Mouse (Mus musculus) adrenal gland, postnatal 36 days (tissue): ENCODE measurements around the gene Dhrs4. TPM values are rescaled to one million over a fixed set of nuclear protein-coding genes. Genes with fewer than 3 reads are reported as not detected.

ENCODE experiments used
- DNase-seq, 2 experiments: peaks; one replicate each; pipeline ENCODE4 v3.0.0; 2021; ENCODE audit warnings: mixed read lengths in 1 of 2
- total RNA-seq, 2 experiments: library from RNA; stranded (reverse); gene quantifications; 2 replicates each; pipeline ENCODE4 v1.2.3; 2021

Dhrs4 gene
- total RNA-seq, 2 experiments from 2014 or later: 90.2 to 91.6 TPM

DNA sequence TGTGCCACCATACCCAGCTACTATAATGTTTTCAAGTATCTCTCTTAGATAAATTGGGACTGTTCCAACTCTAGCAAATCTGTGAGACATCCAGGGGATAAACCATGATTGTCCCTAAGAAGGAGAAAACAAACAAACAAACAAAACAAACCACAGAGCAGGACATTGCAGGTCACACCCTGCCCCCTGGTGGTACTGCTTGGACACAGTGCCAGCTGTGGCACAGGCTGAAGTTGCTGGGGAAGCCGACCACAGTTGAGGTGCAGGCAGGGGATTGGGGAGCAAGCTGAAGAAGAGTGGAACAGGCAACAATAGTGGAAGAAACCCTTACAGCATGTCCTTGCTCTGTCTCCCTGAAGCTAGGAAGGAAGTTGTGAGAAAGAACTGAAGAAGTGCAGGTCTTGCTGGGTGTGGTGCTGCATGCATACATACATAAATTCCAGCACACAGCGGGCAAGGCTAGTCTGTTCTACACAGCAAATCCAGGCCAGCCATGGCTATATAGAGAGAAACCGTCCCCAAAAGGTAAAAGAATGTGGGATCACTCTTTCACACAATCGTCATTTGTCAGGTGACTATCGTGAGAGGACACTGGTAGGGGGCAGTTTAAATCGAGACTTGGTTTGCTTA, 57.7 kb downstream of the Dhrs4 start:
- peak; percentile 45 to 72 for DNase-seq

Other genes starting within 250 kb of the Dhrs4 start
- gene Carmil3, start 11.9 kb downstream of the Dhrs4 start, total RNA-seq: 1 to 10 TPM; 3.6 to 4.6 TPM
- gene Cpne6, start 31.7 kb downstream of the Dhrs4 start, total RNA-seq: not detected
- gene Nrl, start 46.2 kb downstream of the Dhrs4 start, total RNA-seq: not detected
- 10 to 100 TPM; 29.4 to 39.9 TPM for gene Pck2, start 61.5 kb downstream of the Dhrs4 start, total RNA-seq
- gene Dcaf11, start 81.2 kb downstream of the Dhrs4 start, total RNA-seq: 100 to 1,000 TPM; 110 to 139 TPM
- gene A730061H03Rik, start 81.6 kb downstream of the Dhrs4 start, total RNA-seq: 1 to 10 TPM in 1 of 2 experiments, not detected in 1; 1.0 TPM
- 1 to 10 TPM in 1 of 2 experiments, under 1 TPM in 1; 0.63 to 1.5 TPM for gene Fitm1, start 96.9 kb downstream of the Dhrs4 start, total RNA-seq
- 100 to 1,000 TPM; 203 to 361 TPM for gene Psme1, start 99.4 kb downstream of the Dhrs4 start, total RNA-seq
- 10 to 100 TPM; 28.0 to 45.9 TPM for gene Emc9, start 106.5 kb downstream of the Dhrs4 start, total RNA-seq
- 100 to 1,000 TPM; 311 to 396 TPM for gene Psme2, start 112.4 kb downstream of the Dhrs4 start, total RNA-seq
- 10 to 100 TPM; 33.7 to 33.9 TPM for gene Rnf31, start 113.0 kb downstream of the Dhrs4 start, total RNA-seq
- 10 to 100 TPM; 30.3 to 30.6 TPM for gene Irf9, start 124.8 kb downstream of the Dhrs4 start, total RNA-seq
- 1 to 10 TPM; 5.8 to 6.6 TPM for gene Rec8, start 139.3 kb downstream of the Dhrs4 start, total RNA-seq
- gene Ipo4, start 157.2 kb downstream of the Dhrs4 start, total RNA-seq: 100 to 1,000 TPM; 112 to 157 TPM
- gene Gm49378, start 159.1 kb downstream of the Dhrs4 start, total RNA-seq: not detected
- gene Tm9sf1, start 165.0 kb downstream of the Dhrs4 start, total RNA-seq: 10 to 100 TPM; 83.2 to 98.1 TPM
- 1 to 10 TPM; 1.6 to 1.7 TPM for gene Tssk4, start 171.4 kb downstream of the Dhrs4 start, total RNA-seq
- 10 to 100 TPM; 43.6 to 76.9 TPM for gene Mdp1, start 181.8 kb downstream of the Dhrs4 start, total RNA-seq
- gene Gmpr2, start 193.2 kb downstream of the Dhrs4 start, total RNA-seq: 10 to 100 TPM; 26.6 to 28.9 TPM
- gene Nedd8, start 193.4 kb downstream of the Dhrs4 start, total RNA-seq: 100 to 1,000 TPM; 335 to 393 TPM
- gene Tinf2, start 203.1 kb downstream of the Dhrs4 start, total RNA-seq: 10 to 100 TPM; 30.8 to 35.6 TPM
- under 1 TPM; 0.26 TPM for gene Tgm1, start 235.2 kb downstream of the Dhrs4 start, total RNA-seq
- 10 to 100 TPM; 17.2 to 25.1 TPM for gene Rabggta, start 243.5 kb downstream of the Dhrs4 start, total RNA-seq